Mouse (Mus musculus) myocyte (in vitro differentiated cells): Measurements from ENCODE around the gene Tnrc18. TPM values are rescaled to one million over a fixed set of nuclear protein-coding genes. Genes with fewer than 3 reads are reported as not detected.

Source experiments
- H3K27me3 ChIP-seq: one replicate; pipeline ENCODE4 v1.6.1; 2011; ENCODE audit not compliant: control insufficient read depth, insufficient read depth, insufficient read length
- H3K36me3 ChIP-seq: one replicate; pipeline ENCODE4 v1.6.1; 2011; ENCODE audit not compliant: control insufficient read depth, insufficient read depth
- H3K4me2 ChIP-seq: one replicate; pipeline ENCODE4 v1.6.1; 2011; ENCODE audit warnings: low read depth, control low read depth
- H3K4me3 ChIP-seq: one replicate; pipeline ENCODE4 v1.5.1; 2011; ENCODE audit warnings: mild to moderate bottlenecking, control low read depth, moderate library complexity
- H3K79me2 ChIP-seq: one replicate; pipeline ENCODE4 v1.6.1; 2011; ENCODE audit not compliant: control insufficient read depth, insufficient read depth
- H3ac ChIP-seq: one replicate; pipeline ENCODE4 v1.6.1; 2011; ENCODE audit not compliant: control insufficient read depth, insufficient read length
- CEBPB ChIP-seq: IDR thresholded peaks from 2 replicates; pipeline ENCODE4 v1.6.1; 2011; ENCODE audit warnings: mild to moderate bottlenecking, moderate library complexity; ENCODE audit not compliant: poor library complexity, insufficient read depth, severe bottlenecking
- E2F4 ChIP-seq: IDR thresholded peaks from one replicate; pipeline ENCODE4 v1.6.1; 2011; ENCODE audit warnings: mild to moderate bottlenecking, control low read depth, moderate library complexity; ENCODE audit not compliant: insufficient read depth
- MAX ChIP-seq: IDR thresholded peaks from one replicate; pipeline ENCODE4 v1.6.1; 2011; ENCODE audit warnings: low read depth, mild to moderate bottlenecking, control low read depth
- MYOD1 ChIP-seq, 3 experiments: IDR thresholded peaks; one replicate each; pipeline ENCODE4 v1.6.1; 2011; ENCODE audit warnings: control low read depth in 2 of 3, low read depth in 2 of 3, mild to moderate bottlenecking in 2 of 3, moderate library complexity in 1 of 3; ENCODE audit not compliant: insufficient read length in 2 of 3, control insufficient read depth in 1 of 3
- MYOG ChIP-seq, 3 experiments: IDR thresholded peaks; one replicate each; pipeline ENCODE4 v1.6.1; 2011; ENCODE audit warnings: control low read depth in 2 of 3, low read depth in 2 of 3, mild to moderate bottlenecking in 2 of 3; ENCODE audit not compliant: insufficient read length in 2 of 3, control insufficient read depth in 1 of 3, insufficient read depth in 1 of 3
- POLR2A ChIP-seq: IDR thresholded peaks from one replicate; pipeline ENCODE4 v1.6.1; 2011; ENCODE audit warnings: low read depth, mild to moderate bottlenecking, control low read depth, moderate library complexity; ENCODE audit not compliant: insufficient read length
- POLR2AphosphoS2 ChIP-seq: IDR thresholded peaks from one replicate; pipeline ENCODE4 v1.6.1; 2011; ENCODE audit warnings: low read depth, control low read depth; ENCODE audit not compliant: insufficient read length
- REST ChIP-seq: IDR thresholded peaks from one replicate; pipeline ENCODE4 v1.6.1; 2011; ENCODE audit warnings: mild to moderate bottlenecking, control low read depth, moderate library complexity; ENCODE audit not compliant: insufficient read depth, insufficient read length
- SRF ChIP-seq: IDR thresholded peaks from one replicate; pipeline ENCODE4 v1.6.1; 2011; ENCODE audit warnings: low read depth; ENCODE audit not compliant: control insufficient read depth, insufficient read length
- TCF12 ChIP-seq: IDR thresholded peaks from one replicate; pipeline ENCODE4 v1.6.1; 2011; ENCODE audit warnings: mild to moderate bottlenecking, control low read depth; ENCODE audit not compliant: poor library complexity, insufficient read depth, severe bottlenecking
- TCF3 ChIP-seq: IDR thresholded peaks from one replicate; pipeline ENCODE4 v1.6.1; 2011; ENCODE audit warnings: low read depth, control low read depth; ENCODE audit not compliant: insufficient read length
- USF1 ChIP-seq: IDR thresholded peaks from one replicate; pipeline ENCODE4 v1.6.1; 2011; ENCODE audit warnings: low read depth, mild to moderate bottlenecking, control low read depth, moderate library complexity
- polyA plus RNA-seq: library from polyadenylated mRNA; unstranded; fragments of >200 nt; fragmentation: generic; extraction: Trizol; gene quantifications from one replicate; pipeline ENCODE4 v1.2.1, GENCODE M21; 2012; ENCODE audit warnings: missing spikeins

Gene Tnrc18
- polyA plus RNA-seq, 1 experiment: 26.2 TPM

DNA sequence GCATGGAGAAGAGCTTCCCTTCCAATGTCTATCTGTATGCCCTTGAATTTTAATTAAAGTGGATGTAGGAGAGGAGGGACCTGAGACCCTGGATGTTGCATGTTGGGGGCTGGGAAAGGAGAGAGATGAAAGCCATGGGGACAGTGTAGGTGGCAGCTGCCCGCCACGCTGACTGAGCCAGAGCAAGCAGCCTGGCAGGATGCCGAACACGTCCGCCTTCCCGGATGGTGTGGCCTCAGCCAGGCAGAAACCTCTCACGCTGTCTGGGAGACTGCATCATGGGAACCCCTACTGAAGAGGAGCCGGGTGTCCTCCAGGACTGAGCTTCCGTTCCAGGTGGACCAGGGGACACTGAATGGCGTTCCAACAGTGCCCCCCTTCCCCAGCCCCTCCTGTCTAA, 113.9 kb downstream of the Tnrc18 start:
- peaks cover 44% of the 10 kb centered on the region for H3K27me3 ChIP-seq
- H3K36me3 ChIP-seq: no peaks in the 10 kb centered on the region
- H3K4me2 ChIP-seq: no peak overlapping the region
- no peaks in the 10 kb centered on the region for H3K79me2 ChIP-seq
- H3K4me3 ChIP-seq: no peak overlapping the region
- no peak for TF ChIP-seq POLR2A
- TF ChIP-seq REST: no peak
- TF ChIP-seq MYOG (IDR thresholded peaks at IDR 0.05; ENCODE audit: control insufficient read depth in 1 of 3, insufficient read depth in 1 of 3, insufficient read length in 2 of 3, low read depth in 2 of 3): no peak
- no peak for TF ChIP-seq MYOD1 (IDR thresholded peaks at IDR 0.05; ENCODE audit: control insufficient read depth in 1 of 3, insufficient read length in 2 of 3, low read depth in 2 of 3)
- no peak for TF ChIP-seq MAX
- no peak for TF ChIP-seq TCF12
- TF ChIP-seq USF1: no peak
- TF ChIP-seq TCF3: no peak
- no peak for TF ChIP-seq SRF
- no peak for TF ChIP-seq CEBPB
- TF ChIP-seq POLR2AphosphoS2: no peak
- TF ChIP-seq E2F4: no peak
- no peak overlapping the region for H3ac ChIP-seq

DNA sequence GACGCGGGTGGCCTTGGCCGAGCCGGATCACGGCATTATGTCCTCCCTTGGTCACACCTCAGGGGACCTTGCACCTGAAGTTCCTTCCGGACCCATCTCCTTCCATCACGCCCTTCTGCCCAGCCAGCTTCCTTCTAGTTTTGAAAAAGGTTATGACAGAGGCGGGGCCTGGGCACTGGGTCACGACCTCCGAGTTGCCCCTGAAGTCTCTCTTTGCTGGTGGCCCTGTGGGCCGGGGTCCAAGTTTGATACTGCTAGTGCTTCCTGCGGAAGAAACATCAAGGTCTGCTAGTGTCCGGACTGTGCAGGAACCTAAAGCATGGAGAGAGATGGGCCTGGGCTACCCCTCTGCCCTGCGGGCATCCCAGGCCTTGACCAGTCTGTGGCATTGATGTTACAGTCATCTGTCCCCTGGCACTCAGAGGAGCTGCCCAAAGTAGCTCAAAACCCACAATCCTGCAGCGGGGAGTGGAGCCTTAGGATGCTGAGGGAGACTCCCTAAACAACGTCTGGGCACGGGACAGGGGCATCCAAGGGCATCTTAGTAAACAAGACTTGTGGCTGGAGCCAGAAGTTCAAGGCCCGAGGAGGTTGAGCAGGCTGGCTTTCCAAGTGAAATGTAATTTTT, 114.8 kb downstream of the Tnrc18 start:
- H3ac ChIP-seq: no peak overlapping the region
- no peak overlapping the region for H3K4me3 ChIP-seq
- no peaks in the 10 kb centered on the region for H3K36me3 ChIP-seq
- H3K79me2 ChIP-seq: no peaks in the 10 kb centered on the region
- no peak overlapping the region for H3K4me2 ChIP-seq
- TF ChIP-seq MYOD1 (IDR thresholded peaks at IDR 0.05; ENCODE audit: control insufficient read depth in 1 of 3, insufficient read length in 2 of 3, low read depth in 2 of 3) (no peak), REST (no peak), E2F4 (no peak), CEBPB (no peak), MAX (no peak), POLR2AphosphoS2 (no peak), TCF3 (no peak), POLR2A (no peak), MYOG (IDR thresholded peaks at IDR 0.05; ENCODE audit: control insufficient read depth in 1 of 3, insufficient read depth in 1 of 3, insufficient read length in 2 of 3, low read depth in 2 of 3) (no peak), SRF (no peak), USF1 (no peak), TCF12 (no peak)
- peaks cover 44% of the 10 kb centered on the region for H3K27me3 ChIP-seq

DNA sequence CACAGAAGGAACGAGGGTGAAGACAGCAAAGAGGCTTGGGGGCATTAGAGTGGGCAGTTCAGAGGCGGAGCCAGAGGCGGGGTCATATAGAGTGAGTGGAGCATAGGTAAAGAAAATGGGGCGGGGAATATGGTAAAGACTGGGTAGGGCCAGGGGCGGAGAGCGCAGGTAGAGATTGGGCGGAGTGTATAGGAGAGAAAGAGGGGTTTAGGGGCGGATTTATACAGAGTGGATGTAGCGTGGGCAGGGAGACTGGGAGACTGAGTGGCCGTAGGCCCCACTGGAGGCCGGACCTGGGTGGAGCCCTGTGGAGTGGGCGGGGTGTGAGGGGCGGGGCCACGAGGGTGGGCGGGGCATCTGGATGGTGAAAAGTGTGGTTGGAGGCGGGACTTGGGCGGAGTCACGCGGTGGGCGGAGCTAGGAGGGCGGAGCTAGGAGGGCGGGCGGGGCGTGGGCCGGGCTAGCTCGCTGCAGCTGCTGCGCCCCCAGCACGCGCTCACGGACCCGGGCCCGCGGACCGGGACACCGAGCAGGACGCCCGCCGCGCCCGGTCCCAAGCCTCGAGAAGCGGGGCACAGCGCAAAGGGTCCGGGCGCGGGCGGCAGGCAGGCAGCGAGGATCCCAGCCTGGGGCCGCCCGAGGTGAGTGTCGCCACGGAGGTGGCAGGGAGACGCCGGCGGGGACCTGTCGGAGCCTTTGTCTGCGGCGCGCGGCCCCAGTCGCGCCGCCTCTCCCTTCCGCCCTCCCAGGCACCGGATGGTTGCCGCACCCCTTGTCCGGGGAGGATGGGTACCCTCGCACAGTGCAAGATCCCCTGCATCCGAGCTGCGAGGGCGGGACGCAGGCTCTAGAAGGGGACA, 115.6 kb downstream of the Tnrc18 start:
- Histone ChIP-seq H3K79me2 (no peaks in the 10 kb centered on the region), H3ac (no peak overlapping the region), H3K36me3 (no peaks in the 10 kb centered on the region), H3K4me3 (no peak overlapping the region), H3K4me2 (no peak overlapping the region), H3K27me3 (peaks cover 44% of the 10 kb centered on the region)
- no peak for TF ChIP-seq USF1
- TF ChIP-seq TCF12: no peak
- TF ChIP-seq MYOG (IDR thresholded peaks at IDR 0.05; ENCODE audit: control insufficient read depth in 1 of 3, insufficient read depth in 1 of 3, insufficient read length in 2 of 3, low read depth in 2 of 3): no peak
- no peak for TF ChIP-seq TCF3
- no peak for TF ChIP-seq SRF
- no peak for TF ChIP-seq POLR2AphosphoS2
- no peak for TF ChIP-seq MAX
- no peak for TF ChIP-seq MYOD1 (IDR thresholded peaks at IDR 0.05; ENCODE audit: control insufficient read depth in 1 of 3, insufficient read length in 2 of 3, low read depth in 2 of 3)
- no peak for TF ChIP-seq REST
- no peak for TF ChIP-seq CEBPB
- TF ChIP-seq POLR2A: no peak
- no peak for TF ChIP-seq E2F4

DNA sequence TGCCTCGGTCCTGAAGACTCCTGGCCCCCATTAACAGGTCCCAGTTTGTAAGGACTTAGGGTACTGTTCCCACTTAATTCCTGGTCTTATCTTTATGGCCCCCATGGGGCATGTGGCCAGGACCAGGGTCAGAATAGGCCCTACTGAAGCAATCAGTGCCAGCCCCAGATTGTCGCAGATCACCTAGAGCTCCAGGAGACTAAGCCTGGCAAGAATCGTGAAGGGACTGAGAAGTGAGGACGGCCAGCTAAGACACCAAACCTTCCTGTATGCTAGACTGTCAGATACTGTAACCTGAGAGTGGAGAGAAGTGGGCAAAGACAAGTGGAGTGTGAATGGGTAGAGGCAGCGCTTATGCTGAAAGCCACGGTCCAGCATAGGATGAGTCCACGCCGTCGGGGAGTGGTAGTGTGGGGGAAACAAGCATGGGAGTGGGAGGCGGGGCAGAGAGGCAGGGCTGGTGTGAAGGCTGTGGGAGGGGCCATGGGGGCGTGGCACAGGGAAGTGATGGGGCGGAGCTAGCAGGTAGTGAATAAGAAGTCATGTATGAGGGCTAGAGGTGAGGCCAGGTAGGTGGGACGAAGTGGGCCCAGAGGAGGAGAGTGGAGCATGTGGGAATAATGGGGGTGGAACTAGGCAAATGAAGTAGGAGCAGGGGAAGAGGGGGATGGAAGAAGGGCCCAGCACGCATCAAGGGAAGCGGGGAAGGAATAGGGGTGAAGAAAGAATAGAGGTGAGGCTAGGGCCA, 116.4 kb downstream of the Tnrc18 start:
- Histone ChIP-seq H3K4me3 (no peak overlapping the region), H3K4me2 (no peak overlapping the region), H3K27me3 (peaks cover 44% of the 10 kb centered on the region), H3K36me3 (no peaks in the 10 kb centered on the region), H3ac (no peak overlapping the region), H3K79me2 (no peaks in the 10 kb centered on the region)
- TF ChIP-seq REST: no peak
- TF ChIP-seq POLR2AphosphoS2: no peak
- no peak for TF ChIP-seq MYOD1 (IDR thresholded peaks at IDR 0.05; ENCODE audit: control insufficient read depth in 1 of 3, insufficient read length in 2 of 3, low read depth in 2 of 3)
- TF ChIP-seq TCF3: no peak
- no peak for TF ChIP-seq SRF
- no peak for TF ChIP-seq USF1
- no peak for TF ChIP-seq E2F4
- no peak for TF ChIP-seq TCF12
- no peak for TF ChIP-seq MAX
- no peak for TF ChIP-seq MYOG (IDR thresholded peaks at IDR 0.05; ENCODE audit: control insufficient read depth in 1 of 3, insufficient read depth in 1 of 3, insufficient read length in 2 of 3, low read depth in 2 of 3)
- no peak for TF ChIP-seq POLR2A
- no peak for TF ChIP-seq CEBPB
